Mouse (Mus musculus) telencephalon, adult 2 months (tissue): ENCODE measurements at regions not wholly inside any gene's neighbourhood (a gene's known extent, or its start where the extent isn't known, plus 50 kb on each side); places are given as distances from the start of the nearest gene placed in this dataset.
"Not testable (repeated sequence)": the region's sequence is repeated elsewhere in the genome, so short reads cannot be mapped to it uniquely, and the experiment has no call there.

Experiments
- DNase-seq: peaks from one replicate; pipeline ENCODE4 v3.0.0-alpha.2; 2011; ENCODE audit warnings: low read depth, low spot score

GRCm38 (mm10) chr1:161728546-161729206 lies 59.6 kb downstream of the Fasl start:
- DNase-seq, result no peak

- not testable (repeated sequence) for DNase-seq
Observed at GRCm38 (mm10) chr1:161727357-161727756, 60.9 kb downstream of the Fasl start.

- not testable (repeated sequence) for DNase-seq
Observed at GRCm38 (mm10) chr1:161726098-161726497, 62.2 kb downstream of the Fasl start.

- no peak for DNase-seq
Observed at GRCm38 (mm10) chr1:161719876-161720275, 68.4 kb downstream of the Fasl start.

GRCm38 (mm10) chr1:161718254-161718653 lies 70.0 kb downstream of the Fasl start:
- no peak for DNase-seq

GRCm38 (mm10) chr1:161712918-161713317 lies 75.4 kb downstream of the Fasl start:
- peak; percentile 28 for DNase-seq

GRCm38 (mm10) chr1:161712283-161712682 lies 76.0 kb downstream of the Fasl start:
- no peak for DNase-seq

GRCm38 (mm10) chr1:161707049-161707448 lies 81.2 kb downstream of the Fasl start:
- no peak for DNase-seq

GRCm38 (mm10) chr1:161704961-161705360 lies 83.3 kb downstream of the Fasl start:
- DNase-seq, result no peak

- DNase-seq, result no peak
Observed at GRCm38 (mm10) chr1:161704527-161704926, 83.8 kb downstream of the Fasl start.

GRCm38 (mm10) chr1:161695886-161696285 lies 92.4 kb downstream of the Fasl start:
- no peak for DNase-seq

- no peak for DNase-seq
Observed at GRCm38 (mm10) chr1:161693768-161694160, 94.5 kb downstream of the Fasl start.

GRCm38 (mm10) chr1:161692836-161693767 lies 95.2 kb downstream of the Fasl start:
- DNase-seq, result no peak

GRCm38 (mm10) chr1:161688946-161689345 lies 99.3 kb downstream of the Fasl start:
- DNase-seq, result no peak

- DNase-seq, result no peak
Observed at GRCm38 (mm10) chr1:161687548-161687947, 100.7 kb downstream of the Fasl start.

GRCm38 (mm10) chr1:161680558-161680957 lies 107.7 kb downstream of the Fasl start:
- no peak for DNase-seq

- DNase-seq, result no peak
Observed at GRCm38 (mm10) chr1:161670937-161671336, 117.4 kb downstream of the Fasl start.

- DNase-seq, result no peak
Observed at GRCm38 (mm10) chr1:161664321-161664720, 124.0 kb downstream of the Fasl start.

GRCm38 (mm10) chr1:161663351-161663750 lies 124.9 kb downstream of the Fasl start:
- no peak for DNase-seq

GRCm38 (mm10) chr1:161662241-161662640 lies 126.1 kb downstream of the Fasl start:
- DNase-seq, result no peak

- no peak for DNase-seq
Observed at GRCm38 (mm10) chr1:161657511-161657910, 130.8 kb downstream of the Fasl start.

- no peak for DNase-seq
Observed at GRCm38 (mm10) chr1:161649387-161649786, 138.9 kb downstream of the Fasl start.

GRCm38 (mm10) chr1:161632098-161632497 lies 137.6 kb downstream of the Tnfsf18 start:
- no peak for DNase-seq
